ENCODE assay signal across 24 mouse cellular contexts in genomic region chr4:145217837-145218236, GRCm38 (mm10). TPM values are rescaled to one million over a fixed set of nuclear protein-coding genes. Genes with fewer than 3 reads are reported as not detected.
DNase-seq lines count a peak whose midpoint lies in the region; ATAC-seq lines count a peak whose summit lies in the region.
"Had no signal": no experiment of that assay in that cellular context is flagged by ENCODE, and none has a peak within 500 bp of the region (broad histone marks: within the 10 kb centered on the region; RNA-seq: fewer than 3 reads in every experiment).

No protein-coding gene starts in this region.

- no peak for ATAC-seq in megakaryocyte, adult 5-6 weeks (ENCODE audit: poor library complexity, severe bottlenecking)
- ATAC-seq: forebrain, embryonic 15.5 days; hindbrain, postnatal 0 days; intestine, embryonic 15.5 days; midbrain, embryonic 16.5 days had no signal

- H3K36me3 ChIP-seq in megakaryocyte, embryonic 14.5 days (replicated peaks; ENCODE audit: low read length) = peaks cover 83% of the 10 kb centered on the region
- no peaks in the 10 kb centered on the region for H3K36me3 ChIP-seq in forebrain, embryonic 10.5 days (replicated peaks)
- H3K36me3 ChIP-seq: embryonic facial prominence, embryonic 10.5 days; embryonic facial prominence, embryonic 15.5 days; forebrain, embryonic 15.5 days; hindbrain, embryonic 12.5 days; intestine, embryonic 15.5 days; stomach, embryonic 15.5 days had no signal

- WGBS in forebrain, embryonic 10.5 days = 73% methylated on average over 5 of the region's 5 CpGs

- H3K27me3 ChIP-seq in megakaryocyte, embryonic 14.5 days (replicated peaks) = peaks cover 3% of the 10 kb centered on the region
- no peaks in the 10 kb centered on the region for H3K27me3 ChIP-seq in forebrain, embryonic 10.5 days (ENCODE audit: poor library complexity, severe bottlenecking)
- H3K27me3 ChIP-seq: embryonic facial prominence, embryonic 15.5 days; forebrain, embryonic 15.5 days; hindbrain, embryonic 12.5 days; intestine, embryonic 15.5 days; liver, embryonic 15.5 days; stomach, embryonic 15.5 days had no signal

- intact Hi-C loops in gastrocnemius, postnatal 14 days (cut with DNase I; ENCODE audit: low total_unique reads) = no loop called here

- H3K9me3 ChIP-seq in megakaryocyte, embryonic 14.5 days = no peaks in the 10 kb centered on the region
- H3K9me3 ChIP-seq in forebrain, embryonic 10.5 days = no peaks in the 10 kb centered on the region
- H3K9me3 ChIP-seq: embryonic facial prominence, embryonic 10.5 days; embryonic facial prominence, embryonic 15.5 days; forebrain, embryonic 15.5 days; hindbrain, embryonic 12.5 days; intestine, embryonic 15.5 days; liver, embryonic 15.5 days; stomach, embryonic 15.5 days had no signal

- peak; percentile 36 for DNase-seq in gastrocnemius, postnatal 14 days
- DNase-seq in gastrocnemius, postnatal 25 days = no peak
- peak; percentile 60 for DNase-seq in adipocyte (ENCODE audit: low spot score)
- no peak for DNase-seq in forebrain, embryonic 10.5 days (ENCODE audit: extremely low spot score, low spot score)
- DNase-seq: adrenal gland, postnatal 14 days; B cell, adult 2 months; cerebellum, adult 11 months; cerebellum, postnatal 25 days; heart, postnatal 36 days; kidney, adult 2 months; kidney, postnatal 36 days; lung, postnatal 4 days had no signal

- peak overlapping the region; percentile 47 for H3K4me3 ChIP-seq in megakaryocyte, embryonic 14.5 days (replicated peaks)
- H3K4me3 ChIP-seq in forebrain, embryonic 10.5 days = no peak overlapping the region
- H3K4me3 ChIP-seq: embryonic facial prominence, embryonic 10.5 days; embryonic facial prominence, embryonic 15.5 days; forebrain, embryonic 15.5 days; hindbrain, embryonic 12.5 days; intestine, embryonic 15.5 days; layer of hippocampus, adult 2 months; liver, embryonic 15.5 days; stomach, embryonic 15.5 days had no signal

- no peak overlapping the region for H3K27ac ChIP-seq in forebrain, embryonic 10.5 days
- H3K27ac ChIP-seq: embryonic facial prominence, embryonic 10.5 days; embryonic facial prominence, embryonic 15.5 days; forebrain, embryonic 15.5 days; hindbrain, embryonic 12.5 days; hindbrain, postnatal 0 days; intestine, embryonic 15.5 days; layer of hippocampus, adult 2 months; liver, embryonic 15.5 days; stomach, embryonic 15.5 days had no signal

- H3K4me1 ChIP-seq in megakaryocyte, embryonic 14.5 days = peaks cover 54% of the 10 kb centered on the region
- peaks cover 9% of the 10 kb centered on the region for H3K4me1 ChIP-seq in forebrain, embryonic 10.5 days
- H3K4me1 ChIP-seq: embryonic facial prominence, embryonic 15.5 days; forebrain, embryonic 15.5 days; intestine, embryonic 15.5 days had no signal

RNA-seq across cellular contexts. Expression of gene Vps13d, which starts 23.0 kb away (rescaled TPM):
- 10 to 100 TPM; 22.7 to 25.9 TPM for total RNA-seq in gastrocnemius, postnatal 14 days (2021)
- total RNA-seq in gastrocnemius, postnatal 25 days (2021) = 10 to 100 TPM; 26.7 to 32.8 TPM
- polyA plus RNA-seq in megakaryocyte, embryonic 14.5 days (2012; ENCODE audit: insufficient read depth, low replicate concordance) = 1.7 and 20.6 TPM in 2 replicates
- total RNA-seq in megakaryocyte, adult 5-6 weeks (2015) = 22.2 and 24.0 TPM in 2 replicates
- total RNA-seq in megakaryocyte, adult 5-6 weeks (2017) = 40.0 and 59.4 TPM in 2 replicates
- 4.4 and 5.8 TPM in 2 replicates for polyA plus RNA-seq in forebrain, embryonic 10.5 days (2016; fragmentation: Nextera tagmentation; extraction: Ambion mirVana)

RNA-seq across cellular contexts. Expression of gene Tnfrsf1b, which starts 28.8 kb away (rescaled TPM):
- 1 to 10 TPM; 2.9 to 4.0 TPM for total RNA-seq in gastrocnemius, postnatal 14 days (2021)
- total RNA-seq in gastrocnemius, postnatal 25 days (2021) = 1 to 10 TPM; 2.2 to 3.7 TPM
- 2.3 and 9.7 TPM in 2 replicates for polyA plus RNA-seq in megakaryocyte, embryonic 14.5 days (2012; ENCODE audit: insufficient read depth, low replicate concordance)
- 107 and 112 TPM in 2 replicates for total RNA-seq in megakaryocyte, adult 5-6 weeks (2015)
- 113 and 122 TPM in 2 replicates for total RNA-seq in megakaryocyte, adult 5-6 weeks (2017)
- 2.1 and 2.5 TPM in 2 replicates for polyA plus RNA-seq in forebrain, embryonic 10.5 days (2016; fragmentation: Nextera tagmentation; extraction: Ambion mirVana)

Comparison
In these comparisons a context has a peak if more than half of its experiments do, and no peak if none do; other contexts are left out.
1. DNase-seq: peak in gastrocnemius, postnatal 14 days (single experiment) and adipocyte (single experiment); none in gastrocnemius, postnatal 25 days (single experiment) and forebrain, embryonic 10.5 days (single experiment).
2. RNA of gene Tnfrsf1b, which starts 28.8 kb away (total RNA-seq): 107 to 122 TPM in megakaryocyte, adult 5-6 weeks; 2.9 to 4.0 TPM in gastrocnemius, postnatal 14 days and 2.2 to 3.7 TPM in gastrocnemius, postnatal 25 days; every median in the first group is over 10 times any median in the second.